Mouse (Mus musculus): ENCODE data around the gene Pdxdc1.
"Not testable (repeated sequence)": the region's sequence is repeated elsewhere in the genome, so short reads cannot be mapped to it uniquely, and the experiment has no call there.

Gene Pdxdc1

DNA sequence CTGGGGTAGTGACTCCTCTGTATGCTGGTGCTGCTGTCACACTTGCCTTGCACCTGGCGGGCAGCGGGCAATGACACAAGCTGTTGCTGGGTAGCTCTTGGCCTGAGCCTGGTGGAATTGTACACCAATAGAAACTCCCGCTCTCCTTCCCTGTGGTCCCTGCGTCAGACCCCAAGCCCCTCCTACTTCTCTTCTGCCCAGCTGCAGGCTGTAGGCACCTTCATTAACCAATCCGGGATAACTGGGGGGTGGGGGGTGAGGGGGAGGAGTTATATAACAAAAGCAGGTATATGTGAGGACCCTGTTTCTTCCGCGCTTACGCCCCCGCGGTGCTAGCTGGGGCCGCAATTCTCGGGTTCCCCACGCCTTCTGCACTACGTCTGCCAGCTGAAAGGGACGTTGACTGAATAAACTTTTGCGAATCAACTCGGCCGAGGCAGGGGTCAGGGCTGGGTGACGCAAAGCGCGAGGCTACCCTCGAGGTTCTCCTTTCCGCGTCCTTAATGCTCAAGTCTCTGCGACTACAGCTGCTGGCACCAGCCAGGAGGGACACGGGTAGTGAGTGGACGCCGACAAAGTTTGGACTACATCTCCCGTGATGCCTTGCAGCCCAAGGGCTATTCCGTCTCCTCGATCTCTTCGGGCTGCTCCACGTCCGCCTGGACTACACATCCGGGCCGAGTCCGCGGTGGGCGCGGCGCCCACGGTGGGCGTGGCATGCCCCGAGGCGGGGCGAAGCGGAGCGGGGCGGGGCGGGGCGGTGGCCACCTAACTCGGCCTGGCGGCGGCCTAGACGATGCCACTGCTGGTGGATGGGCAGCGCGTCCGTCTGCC, 84.2 kb downstream of the Pdxdc1 start, which contains the start of gene Ntan1:
Gene Ntan1 (plus strand): TSS at position 286 of the 834 bp plus-strand sequence.
- DNase-seq (ENCODE audit: low read depth, low spot score): peak; percentile 96

DNA sequence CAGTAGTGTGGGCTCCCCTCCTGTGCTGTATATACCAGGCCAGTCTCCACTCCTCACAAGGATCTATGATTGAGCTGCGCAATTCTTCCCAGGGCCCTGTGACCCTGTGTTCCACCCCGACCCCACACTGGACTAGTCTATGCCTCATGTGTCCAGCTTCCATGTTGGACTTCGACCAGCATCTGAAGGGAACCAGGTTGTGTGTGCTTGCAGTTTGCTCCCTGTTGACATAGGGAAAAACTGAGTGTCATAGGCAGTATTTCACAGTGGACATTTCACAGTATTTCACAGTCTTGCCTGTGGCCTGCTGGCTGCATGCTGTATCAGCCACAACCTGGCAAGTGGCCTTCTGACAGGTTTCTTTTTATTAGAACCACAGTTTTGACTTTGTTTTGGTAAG, 89.7 kb downstream of the Pdxdc1 start:
- no peak for DNase-seq (ENCODE audit: low read depth, low spot score)

DNA sequence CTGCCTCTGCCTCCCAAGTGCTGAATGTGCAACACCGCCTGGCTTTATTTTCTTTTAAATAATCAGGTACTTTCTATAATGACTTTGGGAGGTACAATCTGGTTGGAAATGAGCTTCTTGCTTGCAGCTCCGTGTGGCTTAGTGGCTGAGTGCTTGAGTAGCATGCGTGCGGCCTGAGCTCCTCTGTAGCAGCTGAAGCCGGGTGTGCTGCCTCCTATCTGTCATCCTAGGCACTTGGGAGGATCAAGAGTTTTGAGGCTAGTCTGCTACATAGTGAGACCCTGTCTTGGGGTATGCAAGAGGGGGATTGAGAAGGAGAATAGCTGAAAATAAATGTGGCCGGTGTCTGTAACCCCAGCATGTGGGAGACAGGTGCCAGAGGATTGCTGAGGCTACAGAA, 90.8 kb downstream of the Pdxdc1 start:
- DNase-seq (ENCODE audit: low read depth, low spot score): no peak

DNA sequence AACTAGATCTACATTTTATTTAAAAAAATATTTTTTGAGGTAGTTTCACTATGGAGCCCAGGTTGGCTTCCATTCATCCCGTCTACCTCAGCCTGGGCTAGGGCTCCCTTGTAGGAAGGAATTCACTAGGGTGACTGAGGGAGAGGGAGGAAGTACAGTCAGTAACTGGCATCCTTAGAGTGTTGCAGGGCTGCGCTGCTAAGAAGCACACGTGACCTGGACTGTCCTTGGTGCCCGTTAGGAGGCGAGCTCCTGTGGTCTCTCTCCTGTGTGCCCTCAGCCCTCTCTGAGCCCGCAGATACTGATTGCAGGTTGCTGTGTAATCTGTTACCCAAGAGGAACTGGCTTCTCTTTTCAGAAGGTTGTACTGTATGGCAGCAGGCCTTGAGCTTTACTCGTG, 94.5 kb downstream of the Pdxdc1 start:
- DNase-seq (ENCODE audit: low read depth, low spot score): no peak

DNA sequence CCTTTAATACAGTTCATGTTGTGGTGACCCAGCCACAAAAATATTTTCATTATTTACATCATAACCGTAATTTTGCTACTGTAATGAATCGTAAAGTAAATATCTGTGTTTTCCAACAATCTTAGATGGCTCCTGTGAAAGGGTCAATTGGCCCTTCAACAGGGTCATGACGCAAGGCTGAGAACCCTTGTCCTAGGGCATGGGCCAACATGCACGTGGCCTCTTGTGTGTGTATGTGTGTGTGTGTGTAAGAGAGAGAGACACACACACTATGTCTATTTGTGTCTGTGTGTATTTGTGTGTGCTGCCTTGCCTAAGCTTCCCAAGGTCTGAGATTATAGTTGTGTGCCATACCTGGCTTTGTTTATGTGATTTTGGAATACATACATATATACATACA, 95.3 kb downstream of the Pdxdc1 start:
- DNase-seq (ENCODE audit: low read depth, low spot score): no peak

DNA sequence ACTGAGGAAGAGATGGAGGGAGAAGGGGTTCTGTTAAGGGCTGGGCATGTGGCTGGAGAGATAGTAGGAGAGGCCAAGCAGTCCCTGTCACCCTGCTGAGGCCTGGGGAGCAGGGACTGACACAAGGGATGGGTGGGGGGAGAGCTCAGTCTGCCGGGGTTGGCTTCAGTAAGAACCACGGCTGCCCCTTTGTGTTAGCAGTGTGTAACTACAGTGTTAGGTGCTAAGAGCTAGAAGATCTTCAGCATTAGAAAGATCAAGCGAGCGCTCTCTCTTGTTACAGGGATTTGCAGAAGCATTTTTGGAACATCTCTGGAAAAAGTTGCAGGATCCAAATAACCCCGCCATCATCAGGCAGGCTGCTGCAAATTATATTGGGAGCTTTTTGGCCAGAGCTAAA, 98.3 kb downstream of the Pdxdc1 start:
- DNase-seq (ENCODE audit: low read depth, low spot score): no peak

DNA sequence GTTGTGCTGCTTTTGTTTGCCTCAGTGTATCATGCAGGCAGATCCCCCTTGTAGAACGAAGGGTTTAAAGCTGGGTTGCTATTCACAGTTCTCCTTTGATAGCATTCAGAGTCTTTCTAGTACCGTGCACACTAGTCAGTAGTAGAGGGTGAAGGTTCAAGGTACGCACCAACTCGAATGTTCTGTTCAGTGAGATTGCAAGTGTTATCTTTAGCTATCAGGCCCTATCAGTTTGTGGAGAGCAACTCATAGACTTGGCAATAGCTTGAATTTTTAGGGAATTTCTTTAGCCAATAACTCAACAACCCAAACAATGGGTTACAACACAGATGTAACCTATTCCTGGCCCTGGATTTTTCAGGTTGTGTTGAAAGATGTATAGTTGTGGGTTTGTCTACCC, 101.7 kb downstream of the Pdxdc1 start:
- no peak for DNase-seq (ENCODE audit: low read depth, low spot score)

DNA sequence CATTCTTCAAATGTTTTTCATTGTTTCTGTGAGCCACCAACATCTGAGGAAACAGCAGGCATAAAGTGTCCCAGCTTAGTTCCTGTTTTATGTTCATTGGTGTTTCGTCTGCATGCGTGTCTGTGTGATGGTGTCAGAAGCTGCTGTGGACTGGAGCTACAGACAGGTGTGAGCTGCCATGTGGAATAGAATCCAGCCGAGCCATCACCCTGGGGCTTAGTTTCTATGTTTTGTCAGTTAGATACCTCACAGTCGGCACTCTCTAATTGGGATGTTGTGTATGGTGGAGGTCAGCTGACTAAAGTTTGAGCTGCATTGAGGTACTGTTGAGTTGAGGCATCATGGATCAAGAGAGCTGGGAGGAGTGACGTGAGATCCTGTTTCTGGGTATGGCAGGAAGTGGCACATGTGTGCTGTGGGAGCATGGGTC, 106.2 kb downstream of the Pdxdc1 start:
- no peak for DNase-seq (ENCODE audit: low read depth, low spot score)

DNA sequence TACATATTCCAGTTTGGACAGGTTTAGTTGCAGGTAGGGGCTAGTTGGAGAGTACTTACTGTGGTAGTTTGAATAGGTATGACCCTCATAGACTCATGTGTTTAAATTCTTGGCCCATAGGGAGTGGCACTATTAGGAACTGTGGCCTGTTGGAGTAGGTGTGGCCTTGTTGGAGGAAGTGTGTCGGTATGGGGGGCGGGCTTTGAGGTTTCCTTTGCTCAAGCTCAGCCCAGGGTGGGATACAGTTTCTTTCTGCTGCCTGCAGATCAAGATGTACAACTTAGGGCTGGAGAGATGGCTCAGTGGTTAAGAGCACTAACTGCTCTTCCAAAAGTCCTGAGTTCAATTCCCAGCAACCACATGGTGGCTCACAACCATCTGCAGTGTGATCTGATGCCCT, 109.5 kb downstream of the Pdxdc1 start:
- not testable (repeated sequence) for DNase-seq (ENCODE audit: low read depth, low spot score)

DNA sequence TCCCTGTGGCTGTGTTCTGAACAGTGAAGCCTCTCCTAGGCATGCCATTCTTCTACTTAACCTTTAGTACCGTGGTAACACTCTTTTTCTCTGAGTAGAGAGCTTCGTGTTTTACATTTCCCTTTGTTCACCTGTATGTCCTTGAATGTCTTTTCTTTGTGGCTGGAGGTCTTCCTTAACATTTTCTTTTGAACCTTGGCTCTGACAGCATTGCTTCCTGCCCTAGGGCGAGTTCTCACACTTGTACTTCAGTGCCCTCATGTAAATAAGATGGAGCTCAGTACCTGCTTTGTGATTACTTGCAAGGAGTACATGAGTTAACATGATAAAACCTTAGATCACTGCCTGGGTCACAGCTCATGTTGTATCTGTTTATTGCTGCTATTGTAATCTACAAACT, 117.0 kb downstream of the Pdxdc1 start:
- no peak for DNase-seq (ENCODE audit: low read depth, low spot score)
